Mouse (Mus musculus) testis, adult 2 months (tissue): ENCODE measurements around the gene Poldip3. TPM values are rescaled to one million over a fixed set of nuclear protein-coding genes. Genes with fewer than 3 reads are reported as not detected.

Experiments
- H3K27ac ChIP-seq: fragments of 200-500 bp; 2 replicates; pipeline ENCODE4 v1.5.1; 2012; ENCODE audit warnings: low read depth, low read length; ENCODE audit not compliant: control insufficient read depth, insufficient read depth
- H3K27me3 ChIP-seq: fragments of 200-500 bp; 2 replicates; pipeline ENCODE4 v1.6.1; 2012; ENCODE audit warnings: mild to moderate bottlenecking, low read length, moderate library complexity; ENCODE audit not compliant: control insufficient read depth, insufficient read depth
- H3K36me3 ChIP-seq: fragments of 200-500 bp; 2 replicates; pipeline ENCODE4 v1.6.1; 2012; ENCODE audit warnings: mild to moderate bottlenecking, low read length; ENCODE audit not compliant: control insufficient read depth, insufficient read depth
- H3K4me1 ChIP-seq: fragments of 200-500 bp; 2 replicates; pipeline ENCODE4 v1.6.1; 2012; ENCODE audit warnings: low read length; ENCODE audit not compliant: control insufficient read depth, insufficient read depth
- H3K4me3 ChIP-seq: fragments of 200-500 bp; 2 replicates; pipeline ENCODE4 v1.5.1; 2012; ENCODE audit warnings: low read depth, mild to moderate bottlenecking, low read length, moderate library complexity, mixed read lengths; ENCODE audit not compliant: control insufficient read depth
- CTCF ChIP-seq: fragments of 200-500 bp; IDR thresholded peaks from 2 replicates; pipeline ENCODE4 v1.5.1; 2012; ENCODE audit warnings: low read depth, mild to moderate bottlenecking, inconsistent platforms, low read length, moderate library complexity; ENCODE audit not compliant: control insufficient read depth, insufficient read depth, insufficient replicate concordance
- POLR2A ChIP-seq: fragments of 200-500 bp; IDR thresholded peaks from 2 replicates; pipeline ENCODE4 v1.6.1; 2012; ENCODE audit warnings: low read depth, mild to moderate bottlenecking, inconsistent platforms, low read length, moderate library complexity; ENCODE audit not compliant: control insufficient read depth
- polyA plus RNA-seq: library from polyadenylated mRNA; depleted of rRNA; stranded (reverse); fragments of >200 nt; gene quantifications from 2 replicates; pipeline ENCODE4 v1.2.3, GENCODE M21; 2012

The Poldip3 gene
- polyA plus RNA-seq, 1 experiment: 45.2 TPM

DNA sequence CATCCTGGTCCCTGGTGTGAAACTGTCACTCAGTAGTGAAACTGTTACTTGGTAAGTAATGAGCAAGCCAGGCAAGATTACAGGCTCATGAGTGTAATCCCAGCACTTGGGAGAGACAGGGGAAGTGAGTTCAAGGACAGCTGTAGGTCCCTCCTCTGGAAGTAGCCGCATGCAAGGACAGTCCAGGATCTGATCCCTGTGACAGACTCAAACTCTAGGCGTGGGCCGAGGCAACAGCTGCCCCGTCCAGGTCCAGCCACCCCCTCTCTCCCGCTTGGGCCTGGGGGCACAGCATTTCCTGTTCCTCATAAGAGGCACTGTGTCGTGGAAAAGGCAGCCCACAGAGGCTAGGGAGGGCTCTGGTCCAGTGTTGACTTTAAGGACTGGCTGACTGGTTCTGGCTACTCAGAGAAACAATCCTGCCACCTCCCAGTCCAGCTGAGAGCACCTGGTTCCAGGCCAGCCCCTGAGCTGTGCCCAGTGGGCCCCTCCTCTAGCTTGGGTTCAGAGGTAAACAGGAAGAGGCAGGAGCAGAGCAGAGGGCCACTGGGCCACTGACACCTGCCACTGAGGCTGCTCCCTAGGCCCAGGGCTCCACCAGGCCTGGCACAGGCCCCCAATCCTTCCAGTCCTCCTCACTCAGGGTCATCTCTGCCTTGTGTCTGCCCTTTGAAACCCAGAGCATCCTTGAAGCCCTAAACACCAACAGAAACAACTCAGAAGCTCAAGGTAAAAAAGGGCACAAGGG, 6.7 kb upstream of the Poldip3 start:
- no peaks in the 10 kb centered on the region for H3K36me3 ChIP-seq

GRCm38 (mm10) chr15:83154309-83154708, 5.1 kb upstream of the Poldip3 start:
- no peaks in the 10 kb centered on the region for H3K36me3 ChIP-seq
- no peak overlapping the region for H3K4me3 ChIP-seq
- peaks cover 3% of the 10 kb centered on the region for H3K4me1 ChIP-seq
- no peak overlapping the region for H3K27ac ChIP-seq
- TF ChIP-seq CTCF (no peak), POLR2A (no peak)
- no peaks in the 10 kb centered on the region for H3K27me3 ChIP-seq

More for the DNA sequence above, 6.7 kb upstream of the Poldip3 start:
- no peaks in the 10 kb centered on the region for H3K27me3 ChIP-seq
- H3K4me3 ChIP-seq: no peak overlapping the region
- H3K4me1 ChIP-seq: no peaks in the 10 kb centered on the region; the same call in 1 of the 2 replicates
- TF ChIP-seq CTCF: no peak
- no peak for TF ChIP-seq POLR2A
- H3K27ac ChIP-seq: peak overlapping the region; percentile 16; the same call in 1 of the 2 replicates

GRCm38 (mm10) chr15:83150694-83151093, 1.5 kb upstream of the Poldip3 start:
- H3K27ac ChIP-seq: no peak overlapping the region
- H3K4me1 ChIP-seq: peaks cover 8% of the 10 kb centered on the region
- no peak for TF ChIP-seq POLR2A
- no peak for TF ChIP-seq CTCF

DNA sequence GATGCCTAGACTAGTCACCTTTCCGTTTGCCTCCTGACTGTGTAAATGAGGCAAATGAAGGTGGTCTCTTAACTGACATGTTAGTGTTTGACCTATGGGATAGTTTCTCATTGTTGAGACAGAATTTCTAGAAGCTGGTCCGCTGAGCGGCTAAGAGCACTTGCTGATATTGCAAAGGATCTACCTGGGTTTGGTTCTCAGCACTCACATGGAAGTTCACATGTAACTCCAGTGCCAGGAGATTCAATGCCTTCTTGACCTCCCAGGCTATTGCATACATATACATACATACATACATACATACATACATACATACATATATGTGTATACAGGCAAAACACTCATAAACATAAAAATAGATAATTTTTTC, 874 bp upstream of the Poldip3 start:
- TF ChIP-seq CTCF: no peak
- peak overlapping the region; percentile 60; the same call in 1 of the 2 replicates for H3K4me3 ChIP-seq
- no peaks in the 10 kb centered on the region for H3K36me3 ChIP-seq
- no peaks in the 10 kb centered on the region for H3K27me3 ChIP-seq
- peak overlapping the region; percentile 96 for H3K27ac ChIP-seq
- peaks cover 8% of the 10 kb centered on the region for H3K4me1 ChIP-seq

More at GRCm38 (mm10) chr15:83150694-83151093, 1.5 kb upstream of the Poldip3 start:
- H3K36me3 ChIP-seq: no peaks in the 10 kb centered on the region
- no peak overlapping the region for H3K4me3 ChIP-seq
- H3K27me3 ChIP-seq: no peaks in the 10 kb centered on the region

GRCm38 (mm10) chr15:83148801-83149195, 386 bp downstream of the Poldip3 start:
- no peaks in the 10 kb centered on the region for H3K36me3 ChIP-seq
- no peaks in the 10 kb centered on the region for H3K27me3 ChIP-seq
- TF ChIP-seq CTCF: no peak
- TF ChIP-seq POLR2A: no peak
- peak overlapping the region; percentile 96 for H3K27ac ChIP-seq
- peaks cover 8% of the 10 kb centered on the region for H3K4me1 ChIP-seq
- peak overlapping the region; percentile 97 for H3K4me3 ChIP-seq

GRCm38 (mm10) chr15:83148395-83148794, 789 bp downstream of the Poldip3 start:
- TF ChIP-seq CTCF (no peak), POLR2A (no peak)
- H3K4me3 ChIP-seq: peak overlapping the region; percentile 97
- H3K4me1 ChIP-seq: peaks cover 8% of the 10 kb centered on the region
- H3K27me3 ChIP-seq: no peaks in the 10 kb centered on the region
- H3K27ac ChIP-seq: peak overlapping the region; percentile 96
- no peaks in the 10 kb centered on the region for H3K36me3 ChIP-seq

DNA sequence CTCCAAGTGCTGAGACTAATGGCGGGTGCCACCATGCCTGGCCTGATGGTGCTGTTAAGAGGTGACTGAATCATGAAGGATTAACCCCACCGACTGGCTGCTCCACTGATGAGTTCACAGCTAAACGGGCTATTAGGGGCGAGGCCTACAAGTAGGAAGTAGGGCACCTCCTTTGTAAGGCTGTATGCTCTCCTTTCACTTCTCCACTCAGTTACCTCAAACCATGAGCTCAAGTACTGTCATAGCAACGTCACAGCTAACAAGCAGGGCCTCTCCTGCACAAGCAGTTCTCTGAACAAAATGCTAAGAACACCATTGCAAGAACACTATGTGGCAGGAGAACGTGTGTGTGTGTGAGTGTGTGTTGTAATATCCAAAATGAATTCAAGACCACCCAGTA, 3.6 kb downstream of the Poldip3 start:
- no peaks in the 10 kb centered on the region for H3K36me3 ChIP-seq
- peaks cover 8% of the 10 kb centered on the region for H3K4me1 ChIP-seq
- no peak overlapping the region for H3K27ac ChIP-seq
- TF ChIP-seq CTCF (no peak), POLR2A (no peak)
- H3K4me3 ChIP-seq: no peak overlapping the region
- H3K27me3 ChIP-seq: no peaks in the 10 kb centered on the region
